Mouse (Mus musculus): ENCODE data around the gene Il16. TPM values are rescaled to one million over a fixed set of nuclear protein-coding genes. Genes with fewer than 3 reads are reported as not detected.
"Not testable (repeated sequence)": the region's sequence is repeated elsewhere in the genome, so short reads cannot be mapped to it uniquely, and the experiment has no call there.

Il16 gene
- polyA plus RNA-seq, 1 experiment from 2014 or later = 2.5 TPM

- no peak for ATAC-seq (ENCODE audit: low FRiP score, low TSS enrichment)
- peaks cover 3% of the 10 kb centered on the region; the same call in 1 of the 2 replicates for H3K9me3 ChIP-seq (ENCODE audit: control insufficient read depth, low read length)
- H3K4me1 ChIP-seq (ENCODE audit: control insufficient read depth, insufficient read depth, low read length) = no peaks in the 10 kb centered on the region
- no peak overlapping the region for H3K4me3 ChIP-seq (ENCODE audit: low read length)
- H3K36me3 ChIP-seq (ENCODE audit: control insufficient read depth, insufficient read depth, low read length) = no peaks in the 10 kb centered on the region
- no peak overlapping the region for H3K4me2 ChIP-seq (replicated peaks; ENCODE audit: low read depth, low read length)
- no peaks in the 10 kb centered on the region for H3K27me3 ChIP-seq (ENCODE audit: control insufficient read depth, insufficient read depth, low read length)
- no peak overlapping the region for H3K27ac ChIP-seq (ENCODE audit: low read depth, low read length)
- WGBS = 72% methylated on average over 1 of the region's 1 CpGs
- no peak overlapping the region for H3K9ac ChIP-seq (ENCODE audit: low read depth, low read length)
These were observed 31.9 kb downstream of the Il16 start for GRCm38 (mm10) chr7:83713639-83714038.

- H3K36me3 ChIP-seq (ENCODE audit: control insufficient read depth, insufficient read depth, low read length); H3K27me3 ChIP-seq (ENCODE audit: control insufficient read depth, insufficient read depth, low read length); H3K27ac ChIP-seq (ENCODE audit: low read depth, low read length); H3K4me3 ChIP-seq (ENCODE audit: low read length); H3K4me2 ChIP-seq (replicated peaks; ENCODE audit: low read depth, low read length); H3K4me1 ChIP-seq (ENCODE audit: control insufficient read depth, insufficient read depth, low read length); H3K9me3 ChIP-seq (ENCODE audit: control insufficient read depth, low read length); H3K9ac ChIP-seq (ENCODE audit: low read depth, low read length); ATAC-seq (ENCODE audit: low FRiP score, low TSS enrichment): not testable (repeated sequence)
- WGBS = 90% methylated on average over 9 of the region's 10 CpGs
These were observed 33.8 kb downstream of the Il16 start for GRCm38 (mm10) chr7:83711676-83712259.

- 84% methylated on average over 9 of the region's 9 CpGs for WGBS
- ATAC-seq (ENCODE audit: low FRiP score, low TSS enrichment) = no peak
- H3K27me3 ChIP-seq (ENCODE audit: control insufficient read depth, insufficient read depth, low read length) = no peaks in the 10 kb centered on the region
- no peak overlapping the region for H3K4me2 ChIP-seq (replicated peaks; ENCODE audit: low read depth, low read length)
- H3K9me3 ChIP-seq (ENCODE audit: control insufficient read depth, low read length) = no peaks in the 10 kb centered on the region
- no peaks in the 10 kb centered on the region for H3K36me3 ChIP-seq (ENCODE audit: control insufficient read depth, insufficient read depth, low read length)
- H3K4me3 ChIP-seq (ENCODE audit: low read length) = no peak overlapping the region
- H3K27ac ChIP-seq (ENCODE audit: low read depth, low read length) = no peak overlapping the region
- H3K4me1 ChIP-seq (ENCODE audit: control insufficient read depth, insufficient read depth, low read length) = no peaks in the 10 kb centered on the region
- H3K9ac ChIP-seq (ENCODE audit: low read depth, low read length) = no peak overlapping the region
These were observed 42.3 kb downstream of the Il16 start for GRCm38 (mm10) chr7:83703046-83703775.

- Histone ChIP-seq H3K36me3 (ENCODE audit: control insufficient read depth, insufficient read depth, low read length) (no peaks in the 10 kb centered on the region), H3K4me2 (replicated peaks; ENCODE audit: low read depth, low read length) (no peak overlapping the region), H3K27me3 (ENCODE audit: control insufficient read depth, insufficient read depth, low read length) (no peaks in the 10 kb centered on the region), H3K4me1 (ENCODE audit: control insufficient read depth, insufficient read depth, low read length) (no peaks in the 10 kb centered on the region), H3K27ac (ENCODE audit: low read depth, low read length) (no peak overlapping the region), H3K9ac (ENCODE audit: low read depth, low read length) (no peak overlapping the region), H3K9me3 (ENCODE audit: control insufficient read depth, low read length) (no peaks in the 10 kb centered on the region), H3K4me3 (ENCODE audit: low read length) (no peak overlapping the region)
- 81% methylated on average over 6 of the region's 6 CpGs for whole genome bisulfite sequencing
- no peak for ATAC-seq (ENCODE audit: low FRiP score, low TSS enrichment)
These were observed 46.3 kb downstream of the Il16 start for GRCm38 (mm10) chr7:83699066-83699745.

GRCm38 (mm10) chr7:83695449-83696212 is 49.9 kb downstream of the Il16 start:
- no peaks in the 10 kb centered on the region for H3K4me1 ChIP-seq (ENCODE audit: control insufficient read depth, insufficient read depth, low read length)
- no peak for ATAC-seq (ENCODE audit: low FRiP score, low TSS enrichment)
- H3K36me3 ChIP-seq (ENCODE audit: control insufficient read depth, insufficient read depth, low read length) = no peaks in the 10 kb centered on the region
- H3K9ac ChIP-seq (ENCODE audit: low read depth, low read length) = no peak overlapping the region
- no peak overlapping the region for H3K4me2 ChIP-seq (replicated peaks; ENCODE audit: low read depth, low read length)
- no peaks in the 10 kb centered on the region for H3K9me3 ChIP-seq (ENCODE audit: control insufficient read depth, low read length)
- H3K27me3 ChIP-seq (ENCODE audit: control insufficient read depth, insufficient read depth, low read length) = no peaks in the 10 kb centered on the region
- H3K27ac ChIP-seq (ENCODE audit: low read depth, low read length) = no peak overlapping the region
- 29% methylated on average over 6 of the region's 6 CpGs for WGBS
- no peak overlapping the region for H3K4me3 ChIP-seq (ENCODE audit: low read length)

GRCm38 (mm10) chr7:83682640-83683274 is 62.8 kb downstream of the Il16 start:
- Histone ChIP-seq H3K4me2 (replicated peaks; ENCODE audit: low read depth, low read length) (no peak overlapping the region), H3K9me3 (ENCODE audit: control insufficient read depth, low read length) (no peaks in the 10 kb centered on the region), H3K36me3 (ENCODE audit: control insufficient read depth, insufficient read depth, low read length) (no peaks in the 10 kb centered on the region), H3K27me3 (ENCODE audit: control insufficient read depth, insufficient read depth, low read length) (no peaks in the 10 kb centered on the region), H3K27ac (ENCODE audit: low read depth, low read length) (no peak overlapping the region), H3K4me3 (ENCODE audit: low read length) (no peak overlapping the region), H3K9ac (ENCODE audit: low read depth, low read length) (no peak overlapping the region), H3K4me1 (ENCODE audit: control insufficient read depth, insufficient read depth, low read length) (no peaks in the 10 kb centered on the region)
- no peak for ATAC-seq (ENCODE audit: low FRiP score, low TSS enrichment)
- WGBS = 19% methylated on average over 6 of the region's 6 CpGs

GRCm38 (mm10) chr7:83678506-83678905 is 67.0 kb downstream of the Il16 start:
- no peak overlapping the region for H3K27ac ChIP-seq (ENCODE audit: low read depth, low read length)
- ATAC-seq (ENCODE audit: low FRiP score, low TSS enrichment) = no peak
- H3K27me3 ChIP-seq (ENCODE audit: control insufficient read depth, insufficient read depth, low read length) = no peaks in the 10 kb centered on the region
- H3K4me2 ChIP-seq (replicated peaks; ENCODE audit: low read depth, low read length) = no peak overlapping the region
- 89% methylated on average over 4 of the region's 4 CpGs for WGBS
- H3K9ac ChIP-seq (ENCODE audit: low read depth, low read length) = no peak overlapping the region
- no peaks in the 10 kb centered on the region for H3K36me3 ChIP-seq (ENCODE audit: control insufficient read depth, insufficient read depth, low read length)
- no peaks in the 10 kb centered on the region for H3K9me3 ChIP-seq (ENCODE audit: control insufficient read depth, low read length)
- H3K4me3 ChIP-seq (ENCODE audit: low read length) = no peak overlapping the region
- no peaks in the 10 kb centered on the region for H3K4me1 ChIP-seq (ENCODE audit: control insufficient read depth, insufficient read depth, low read length)

GRCm38 (mm10) chr7:83677296-83677695 is 68.2 kb downstream of the Il16 start:
- WGBS = 81% methylated on average over 3 of the region's 3 CpGs

More at GRCm38 (mm10) chr7:83677296-83677695, 68.2 kb downstream of the Il16 start:
- no peaks in the 10 kb centered on the region for H3K9me3 ChIP-seq (ENCODE audit: control insufficient read depth, low read length)
- no peak overlapping the region for H3K9ac ChIP-seq (ENCODE audit: low read depth, low read length)
- ATAC-seq (ENCODE audit: low FRiP score, low TSS enrichment) = no peak
- H3K4me3 ChIP-seq (ENCODE audit: low read length) = no peak overlapping the region
- H3K27me3 ChIP-seq (ENCODE audit: control insufficient read depth, insufficient read depth, low read length) = no peaks in the 10 kb centered on the region
- no peak overlapping the region for H3K27ac ChIP-seq (ENCODE audit: low read depth, low read length)
- no peak overlapping the region for H3K4me2 ChIP-seq (replicated peaks; ENCODE audit: low read depth, low read length)
- H3K4me1 ChIP-seq (ENCODE audit: control insufficient read depth, insufficient read depth, low read length) = no peaks in the 10 kb centered on the region
- no peaks in the 10 kb centered on the region for H3K36me3 ChIP-seq (ENCODE audit: control insufficient read depth, insufficient read depth, low read length)

All from kidney, embryonic 14.5 days (tissue).